Mouse (Mus musculus): ENCODE results near the gene Jazf1. TPM values are rescaled to one million over a fixed set of nuclear protein-coding genes. Genes with fewer than 3 reads are reported as not detected.

Jazf1 gene
- total and polyA plus RNA-seq, 3 experiments = not detected

DNA sequence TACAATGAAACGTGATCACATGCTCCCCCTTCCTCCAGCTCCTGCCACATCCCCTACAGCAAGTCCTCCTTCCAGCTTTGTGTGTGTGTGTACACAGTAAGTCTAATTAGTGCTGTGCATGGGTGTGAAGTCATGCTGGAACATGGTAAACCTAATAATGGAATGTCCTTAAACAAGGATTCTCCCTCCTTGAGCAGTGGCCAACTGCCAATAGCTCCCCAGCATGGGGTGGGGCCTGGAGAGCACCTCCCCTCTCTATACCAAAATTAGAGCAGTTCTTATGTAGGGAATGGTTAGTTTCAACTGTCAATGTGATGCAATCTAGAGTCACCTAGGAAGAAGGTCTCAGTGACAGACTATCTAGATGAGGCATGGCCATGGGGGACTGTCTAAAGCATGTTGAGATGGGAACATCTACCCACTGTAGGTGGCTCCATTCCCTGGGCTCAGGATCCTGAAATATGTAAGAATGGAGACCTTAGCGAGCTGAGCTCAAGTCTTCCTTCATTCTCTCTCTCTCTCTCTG is 240.6 kb downstream of the Jazf1 start (continued):
- TF ChIP-seq POLR2AphosphoS5 (IDR thresholded peaks at IDR 0.05; ENCODE audit: borderline replicate concordance, low read depth, low read length) (no peak), ETS1 (IDR thresholded peaks at IDR 0.05; ENCODE audit: low read depth, low read length) (no peak), ZC3H11A (IDR thresholded peaks at IDR 0.05; ENCODE audit: low read depth, low read length) (no peak), NRF1 (IDR thresholded peaks at IDR 0.05; ENCODE audit: insufficient read depth, low read depth, low read length, poor library complexity, severe bottlenecking) (no peak), GABPA (IDR thresholded peaks at IDR 0.05; ENCODE audit: low read depth, low read length) (no peak), TCF12 (IDR thresholded peaks at IDR 0.05; ENCODE audit: low read depth, low read length) (peak; percentile 49; the same call in 1 of the 2 replicates), POLR2A (IDR thresholded peaks at IDR 0.05; ENCODE audit: control insufficient read depth in 1 of 2, insufficient read depth in 1 of 2, low read depth in 1 of 2, low read length in 2 of 2, poor library complexity in 1 of 2) (no peak), ELF1 (IDR thresholded peaks at IDR 0.05; ENCODE audit: low read depth, low read length) (peak; percentile 24; the same call in 1 of the 2 replicates), MAX (IDR thresholded peaks at IDR 0.05; ENCODE audit: low read length) (no peak), USF1 (IDR thresholded peaks at IDR 0.05; ENCODE audit: low read depth, low read length) (no peak)

DNA sequence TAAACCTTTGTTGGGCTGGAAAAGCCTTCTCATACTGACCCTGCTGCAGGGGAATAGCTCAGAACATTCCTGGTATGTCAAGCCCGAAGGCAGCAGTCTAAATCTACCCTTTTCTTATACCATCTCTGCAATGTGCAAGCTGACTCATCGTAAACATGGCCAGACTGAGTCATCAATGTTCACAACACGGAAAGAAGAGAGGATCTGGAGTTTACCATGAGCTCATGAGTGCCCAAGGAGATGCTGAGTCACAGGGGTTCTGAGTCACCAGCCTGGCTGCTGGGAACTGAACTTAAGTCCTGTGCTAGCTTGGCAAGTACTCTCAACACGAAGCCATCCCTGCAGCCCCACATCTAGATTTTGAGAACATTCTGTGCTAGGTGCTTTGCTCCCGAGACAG is 242.9 kb downstream of the Jazf1 start:
- H3K4me3 ChIP-seq (ENCODE audit: control insufficient read depth in 1 of 2, insufficient read depth in 1 of 2, low read depth in 2 of 2, low read length in 2 of 2) = no peak overlapping the region
- H3K36me3 ChIP-seq (ENCODE audit: control insufficient read depth in 1 of 2, insufficient read depth in 2 of 2, low read length in 2 of 2) = no peaks in the 10 kb centered on the region
- no peak overlapping the region for H3K27ac ChIP-seq (ENCODE audit: control insufficient read depth, low read depth, low read length)
- H3K79me2 ChIP-seq (ENCODE audit: control insufficient read depth, insufficient read depth, low read length, poor library complexity) = no peaks in the 10 kb centered on the region
- no peak overlapping the region for H3K9ac ChIP-seq (ENCODE audit: control insufficient read depth, low read depth, low read length, poor library complexity, severe bottlenecking)
- no peaks in the 10 kb centered on the region for H3K9me3 ChIP-seq (replicated peaks; ENCODE audit: insufficient read depth, low read length)
- peak; percentile 63 for DNase-seq (ENCODE audit: low read depth, low spot score)
- H3K27me3 ChIP-seq (ENCODE audit: control insufficient read depth in 1 of 2, insufficient read depth in 2 of 2, low read length in 2 of 2) = no peaks in the 10 kb centered on the region; a peak in 2 of 4 replicates
- TF ChIP-seq JUND (IDR thresholded peaks at IDR 0.05; ENCODE audit: low read depth, low read length) (peak; percentile 58; the same call in 1 of the 2 replicates), USF2 (IDR thresholded peaks at IDR 0.05; ENCODE audit: borderline replicate concordance in 1 of 2, insufficient read depth in 1 of 2, low read depth in 1 of 2, low read length in 2 of 2) (no peak), ETS1 (IDR thresholded peaks at IDR 0.05; ENCODE audit: low read depth, low read length) (peak; percentile 84), NRF1 (IDR thresholded peaks at IDR 0.05; ENCODE audit: insufficient read depth, low read depth, low read length, poor library complexity, severe bottlenecking) (no peak)
- peaks cover 3 to 6% of the 10 kb centered on the region in 2 experiments; a peak in 3 of 4 replicates for H3K4me1 ChIP-seq (ENCODE audit: control insufficient read depth in 1 of 2, insufficient read depth in 2 of 2, low read length in 2 of 2)

DNA sequence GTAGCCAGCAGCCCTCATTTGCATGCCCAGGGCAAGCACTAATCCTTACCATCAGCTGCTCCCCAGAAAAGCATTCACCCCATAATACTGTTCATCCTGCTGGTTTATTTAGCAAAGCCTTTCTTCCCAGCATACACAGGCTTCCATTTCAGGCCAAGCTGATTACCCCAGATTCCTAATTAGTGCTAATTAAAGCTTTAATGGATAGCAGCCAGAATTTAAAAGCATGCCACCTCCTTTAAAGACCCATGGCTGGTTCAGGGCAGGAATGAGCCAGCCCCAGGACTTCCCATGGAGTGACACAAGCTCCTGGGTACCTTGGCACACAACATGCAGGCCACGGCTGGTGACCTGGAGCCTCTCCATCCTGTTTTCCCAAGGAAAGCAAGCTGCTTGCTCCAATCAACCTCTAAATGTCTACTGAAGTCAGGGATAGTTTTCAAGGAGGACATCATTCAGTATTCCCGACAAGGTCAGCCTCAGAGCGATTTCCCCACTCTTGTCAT is 243.4 kb downstream of the Jazf1 start:
- no peak overlapping the region for H3K4me3 ChIP-seq (ENCODE audit: control insufficient read depth in 1 of 2, insufficient read depth in 1 of 2, low read depth in 2 of 2, low read length in 2 of 2)
- H3K27ac ChIP-seq (ENCODE audit: control insufficient read depth, low read depth, low read length) = no peak overlapping the region
- no peak for DNase-seq (ENCODE audit: low read depth, low spot score)

More for the DNA sequence above, 243.4 kb downstream of the Jazf1 start:
- H3K9ac ChIP-seq (ENCODE audit: control insufficient read depth, low read depth, low read length, poor library complexity, severe bottlenecking) = no peak overlapping the region
- no peaks in the 10 kb centered on the region for H3K79me2 ChIP-seq (ENCODE audit: control insufficient read depth, insufficient read depth, low read length, poor library complexity)
- no peaks in the 10 kb centered on the region for H3K27me3 ChIP-seq (ENCODE audit: control insufficient read depth in 1 of 2, insufficient read depth in 2 of 2, low read length in 2 of 2)
- H3K36me3 ChIP-seq (ENCODE audit: control insufficient read depth in 1 of 2, insufficient read depth in 2 of 2, low read length in 2 of 2) = no peaks in the 10 kb centered on the region
- TF ChIP-seq TCF12 (IDR thresholded peaks at IDR 0.05; ENCODE audit: low read depth, low read length) (no peak), SIN3A (IDR thresholded peaks at IDR 0.05; ENCODE audit: low read length) (no peak), SMC3 (IDR thresholded peaks at IDR 0.05; ENCODE audit: low read depth, low read length) (no peak), MAZ (IDR thresholded peaks at IDR 0.05; ENCODE audit: low read depth, low read length) (no peak), GATA1 (IDR thresholded peaks at IDR 0.05; ENCODE audit: low read depth, low read length) (no peak), MYB (IDR thresholded peaks at IDR 0.05; ENCODE audit: low read depth, low read length) (no peak), USF2 (IDR thresholded peaks at IDR 0.05; ENCODE audit: borderline replicate concordance in 1 of 2, insufficient read depth in 1 of 2, low read depth in 1 of 2, low read length in 2 of 2) (no peak), RCOR1 (IDR thresholded peaks at IDR 0.05; ENCODE audit: low read depth, low read length) (no peak), GABPA (IDR thresholded peaks at IDR 0.05; ENCODE audit: low read depth, low read length) (no peak), POLR2A (IDR thresholded peaks at IDR 0.05; ENCODE audit: control insufficient read depth in 1 of 2, insufficient read depth in 1 of 2, low read depth in 1 of 2, low read length in 2 of 2, poor library complexity in 1 of 2) (no peak), MAFK (IDR thresholded peaks at IDR 0.05; ENCODE audit: borderline replicate concordance, low read depth, low read length) (no peak), MXI1 (IDR thresholded peaks at IDR 0.05; ENCODE audit: low read depth, low read length) (no peak), CHD2 (IDR thresholded peaks at IDR 0.05; ENCODE audit: low read length) (no peak), BHLHE40 (IDR thresholded peaks at IDR 0.05; ENCODE audit: borderline replicate concordance, low read depth, low read length) (no peak), TAL1 (IDR thresholded peaks at IDR 0.05; ENCODE audit: low read length) (no peak)
- H3K9me3 ChIP-seq (replicated peaks; ENCODE audit: insufficient read depth, low read length) = no peaks in the 10 kb centered on the region
- H3K4me1 ChIP-seq (ENCODE audit: control insufficient read depth in 1 of 2, insufficient read depth in 2 of 2, low read length in 2 of 2) = peaks cover 3 to 6% of the 10 kb centered on the region in 2 experiments; a peak in 3 of 4 replicates
